Mouse (Mus musculus): ENCODE data around the gene Gm3336. TPM values are rescaled to one million over a fixed set of nuclear protein-coding genes. Genes with fewer than 3 reads are reported as not detected.

The Gm3336 gene
- polyA plus RNA-seq, 1 experiment from 2014 or later: not detected

Other genes starting within 250 kb of the Gm3336 start
- 27.6 and 28.1 TPM in 2 replicates for gene Klhl26, start 241.6 kb upstream of the Gm3336 start, polyA plus RNA-seq (2015; fragmentation: Nextera tagmentation; extraction: Ambion mirVana)
- gene Tmem59l, start 231.2 kb upstream of the Gm3336 start, polyA plus RNA-seq (2015; fragmentation: Nextera tagmentation; extraction: Ambion mirVana): 16.5 and 18.7 TPM in 2 replicates
- 151 and 159 TPM in 2 replicates for gene Crlf1, start 225.4 kb upstream of the Gm3336 start, polyA plus RNA-seq (2015; fragmentation: Nextera tagmentation; extraction: Ambion mirVana)
- 155 and 174 TPM in 2 replicates for gene Rex1bd, start 211.8 kb upstream of the Gm3336 start, polyA plus RNA-seq (2015; fragmentation: Nextera tagmentation; extraction: Ambion mirVana)
- 940 and 1,016 TPM in 2 replicates for gene Uba52, start 207.7 kb upstream of the Gm3336 start, polyA plus RNA-seq (2015; fragmentation: Nextera tagmentation; extraction: Ambion mirVana)
- 310 and 324 TPM in 2 replicates for gene Fkbp8, start 190.8 kb upstream of the Gm3336 start, polyA plus RNA-seq (2015; fragmentation: Nextera tagmentation; extraction: Ambion mirVana)
- 57.7 and 59.1 TPM in 2 replicates for gene Kxd1, start 190.6 kb upstream of the Gm3336 start, polyA plus RNA-seq (2015; fragmentation: Nextera tagmentation; extraction: Ambion mirVana)
- 19.6 and 22.7 TPM in 2 replicates for gene Ell, start 179.1 kb upstream of the Gm3336 start, polyA plus RNA-seq (2015; fragmentation: Nextera tagmentation; extraction: Ambion mirVana)
- 139 and 143 TPM in 2 replicates for gene Isyna1, start 124.2 kb upstream of the Gm3336 start, polyA plus RNA-seq (2015; fragmentation: Nextera tagmentation; extraction: Ambion mirVana)
- 127 and 130 TPM in 2 replicates for gene Ssbp4, start 109.7 kb upstream of the Gm3336 start, polyA plus RNA-seq (2015; fragmentation: Nextera tagmentation; extraction: Ambion mirVana)
- gene Lrrc25, start 102.4 kb upstream of the Gm3336 start, polyA plus RNA-seq (2015; fragmentation: Nextera tagmentation; extraction: Ambion mirVana): 2.9 and 4.0 TPM in 2 replicates
- 0.16 TPM in 2 replicates for gene Gdf15, start 86.1 kb upstream of the Gm3336 start, polyA plus RNA-seq (2015; fragmentation: Nextera tagmentation; extraction: Ambion mirVana)
- 52.1 and 56.6 TPM in 2 replicates for gene Pgpep1, start 58.2 kb upstream of the Gm3336 start, polyA plus RNA-seq (2015; fragmentation: Nextera tagmentation; extraction: Ambion mirVana)
- 243 and 244 TPM in 2 replicates for gene Lsm4, start 45.3 kb upstream of the Gm3336 start, polyA plus RNA-seq (2015; fragmentation: Nextera tagmentation; extraction: Ambion mirVana)
- 97.7 and 99.6 TPM in 2 replicates for gene Jund, start 19.6 kb upstream of the Gm3336 start, polyA plus RNA-seq (2015; fragmentation: Nextera tagmentation; extraction: Ambion mirVana)
- gene Iqcn, start 15.1 kb upstream of the Gm3336 start, polyA plus RNA-seq (2015; fragmentation: Nextera tagmentation; extraction: Ambion mirVana): 0.03 and 0.04 TPM in 2 replicates
- 0.16 and 0.29 TPM in 2 replicates for gene Pde4c, start 5.2 kb downstream of the Gm3336 start, polyA plus RNA-seq (2015; fragmentation: Nextera tagmentation; extraction: Ambion mirVana)
- 22.7 and 28.6 TPM in 2 replicates for gene Rab3a, start 36.1 kb downstream of the Gm3336 start, polyA plus RNA-seq (2015; fragmentation: Nextera tagmentation; extraction: Ambion mirVana)
- gene Mpv17l2, start 42.4 kb downstream of the Gm3336 start, polyA plus RNA-seq (2015; fragmentation: Nextera tagmentation; extraction: Ambion mirVana): 41.7 and 42.3 TPM in 2 replicates
- gene Pik3r2, start 58.2 kb downstream of the Gm3336 start, polyA plus RNA-seq (2015; fragmentation: Nextera tagmentation; extraction: Ambion mirVana): 92.5 and 94.3 TPM in 2 replicates
- 19.1 and 20.2 TPM in 2 replicates for gene Mast3, start 86.5 kb downstream of the Gm3336 start, polyA plus RNA-seq (2015; fragmentation: Nextera tagmentation; extraction: Ambion mirVana)
- gene Il12rb1, start 89.9 kb downstream of the Gm3336 start, polyA plus RNA-seq (2015; fragmentation: Nextera tagmentation; extraction: Ambion mirVana): 0.26 and 0.28 TPM in 2 replicates
- 9.3 and 10.1 TPM in 2 replicates for gene Arrdc2, start 121.2 kb downstream of the Gm3336 start, polyA plus RNA-seq (2015; fragmentation: Nextera tagmentation; extraction: Ambion mirVana)
- gene Kcnn1, start 144.7 kb downstream of the Gm3336 start, polyA plus RNA-seq (2015; fragmentation: Nextera tagmentation; extraction: Ambion mirVana): 3.8 and 5.6 TPM in 2 replicates
- gene Ccdc124, start 155.4 kb downstream of the Gm3336 start, polyA plus RNA-seq (2015; fragmentation: Nextera tagmentation; extraction: Ambion mirVana): 99.6 and 104 TPM in 2 replicates
- gene Slc5a5, start 174.2 kb downstream of the Gm3336 start, polyA plus RNA-seq (2015; fragmentation: Nextera tagmentation; extraction: Ambion mirVana): 0.45 and 0.64 TPM in 2 replicates
- gene Rpl18a, start 178.9 kb downstream of the Gm3336 start, polyA plus RNA-seq (2015; fragmentation: Nextera tagmentation; extraction: Ambion mirVana): 4,781 and 4,906 TPM in 2 replicates
- gene Map1s, start 187.4 kb downstream of the Gm3336 start, polyA plus RNA-seq (2015; fragmentation: Nextera tagmentation; extraction: Ambion mirVana): 50.1 and 50.2 TPM in 2 replicates